Mouse (Mus musculus) intestine, embryonic 15.5 days (tissue): ENCODE measurements around the gene Uspl1. TPM values are rescaled to one million over a fixed set of nuclear protein-coding genes. Genes with fewer than 3 reads are reported as not detected.

ENCODE experiments used
- ATAC-seq: fragments of 200-750 bp; cut with Nextera tagmentation; 2 replicates; pipeline ENCODE4 v1.8.0; 2017; ENCODE audit warnings: moderate TSS enrichment, moderate library complexity
- H3K27ac ChIP-seq: fragments of 300-500 bp; sonication (generic); 2 replicates; pipeline ENCODE4 v1.5.1; 2015; ENCODE audit warnings: mild to moderate bottlenecking, inconsistent platforms
- H3K27me3 ChIP-seq: fragments of 300-500 bp; sonication (generic); replicated peaks from 2 replicates; pipeline ENCODE4 v1.6.1; 2015; ENCODE audit warnings: inconsistent platforms
- H3K36me3 ChIP-seq: fragments of 300-500 bp; sonication (generic); 2 replicates; pipeline ENCODE4 v1.6.1; 2015; ENCODE audit warnings: inconsistent platforms
- H3K4me1 ChIP-seq: fragments of 300-500 bp; sonication (generic); replicated peaks from 2 replicates; pipeline ENCODE4 v1.6.1; 2015; ENCODE audit warnings: inconsistent platforms
- H3K4me2 ChIP-seq: fragments of 300-500 bp; sonication (generic); replicated peaks from 2 replicates; pipeline ENCODE4 v1.6.1; 2015; ENCODE audit warnings: mild to moderate bottlenecking, inconsistent platforms
- H3K4me3 ChIP-seq: fragments of 300-500 bp; sonication (generic); replicated peaks from 2 replicates; pipeline ENCODE4 v1.5.1; 2015; ENCODE audit warnings: inconsistent platforms
- H3K9ac ChIP-seq: fragments of 300-500 bp; sonication (generic); 2 replicates; pipeline ENCODE4 v1.6.1; 2015; ENCODE audit warnings: inconsistent platforms
- H3K9me3 ChIP-seq: fragments of 300-500 bp; sonication (generic); 2 replicates; pipeline ENCODE4 v1.6.1; 2016; ENCODE audit warnings: inconsistent platforms
- WGBS: fragments of 180-500 bp; shearing (Covaris S2); methylation state at CpG from one replicate; pipeline ENCODE4 v1.1.7; 2015; 5-methylcytosine and 5-hydroxymethylcytosine counted together
- polyA plus RNA-seq: library from polyadenylated mRNA; unstranded; fragments of >200 nt; fragmentation: Nextera tagmentation; extraction: Ambion mirVana; gene quantifications from 2 replicates; pipeline ENCODE4 v1.2.1, GENCODE M21; 2015

Gene Uspl1
- polyA plus RNA-seq, 1 experiment from 2014 or later: 37.1 TPM

- no peak for ATAC-seq
- Histone ChIP-seq H3K4me1 (peaks cover 8% of the 10 kb centered on the region), H3K9me3 (no peaks in the 10 kb centered on the region), H3K27me3 (no peaks in the 10 kb centered on the region), H3K4me2 (no peak overlapping the region), H3K36me3 (peaks cover 5% of the 10 kb centered on the region; the same call in 1 of the 2 replicates), H3K4me3 (no peak overlapping the region), H3K9ac (no peak overlapping the region), H3K27ac (no peak overlapping the region)
- 86% methylated on average over 4 of the region's 4 CpGs for WGBS
These were observed 37.2 kb downstream of the Uspl1 start for GRCm38 (mm10) chr5:149221355-149221754.

GRCm38 (mm10) chr5:149224666-149225065 lies 40.5 kb downstream of the Uspl1 start:
- H3K4me2 ChIP-seq: peak overlapping the region; percentile 14; the same call in 1 of the 2 replicates
- H3K9ac ChIP-seq: no peak overlapping the region
- no peaks in the 10 kb centered on the region for H3K27me3 ChIP-seq
- ATAC-seq: no peak
- H3K27ac ChIP-seq: no peak overlapping the region
- H3K36me3 ChIP-seq: no peaks in the 10 kb centered on the region
- WGBS: 11% methylated on average over 7 of the region's 7 CpGs
- no peaks in the 10 kb centered on the region for H3K9me3 ChIP-seq
- H3K4me3 ChIP-seq: no peak overlapping the region
- peaks cover 8% of the 10 kb centered on the region for H3K4me1 ChIP-seq

- Histone ChIP-seq H3K4me1 (peaks cover 8% of the 10 kb centered on the region), H3K4me3 (peak overlapping the region; percentile 46), H3K27ac (peak overlapping the region; percentile 86), H3K4me2 (peak overlapping the region; percentile 57), H3K36me3 (no peaks in the 10 kb centered on the region), H3K9ac (peak overlapping the region; percentile 36), H3K27me3 (no peaks in the 10 kb centered on the region), H3K9me3 (no peaks in the 10 kb centered on the region)
- WGBS: 3% methylated on average over 55 of the region's 55 CpGs
- peak; percentile 100 for ATAC-seq
These were observed 44.8 kb downstream of the Uspl1 start for GRCm38 (mm10) chr5:149228700-149229618.

GRCm38 (mm10) chr5:149229619-149230339 lies 45.6 kb downstream of the Uspl1 start:
- Histone ChIP-seq H3K27ac (peak overlapping the region; percentile 86), H3K9me3 (no peaks in the 10 kb centered on the region), H3K27me3 (no peaks in the 10 kb centered on the region), H3K36me3 (no peaks in the 10 kb centered on the region), H3K9ac (peak overlapping the region; percentile 36), H3K4me2 (peak overlapping the region; percentile 57), H3K4me1 (no peaks in the 10 kb centered on the region), H3K4me3 (peak overlapping the region; percentile 46)
- 73% methylated on average over 18 of the region's 18 CpGs for WGBS
- no peak for ATAC-seq

- Histone ChIP-seq H3K9me3 (no peaks in the 10 kb centered on the region), H3K4me1 (0 out of 2 replicates have a peak, but pooled peaks cover 6% of the 10 kb centered on the region), H3K27me3 (no peaks in the 10 kb centered on the region), H3K36me3 (no peaks in the 10 kb centered on the region), H3K4me3 (no peak overlapping the region), H3K27ac (no peak overlapping the region), H3K9ac (no peak overlapping the region), H3K4me2 (no peak overlapping the region)
- ATAC-seq: no peak
- WGBS: 82% methylated on average over 7 of the region's 7 CpGs
These were observed 50.9 kb downstream of the Uspl1 start for GRCm38 (mm10) chr5:149235002-149235401.

GRCm38 (mm10) chr5:149237221-149237950 lies 53.2 kb downstream of the Uspl1 start:
- ATAC-seq: no peak
- H3K27ac ChIP-seq: no peak overlapping the region
- 79% methylated on average over 24 of the region's 24 CpGs for WGBS
- no peak overlapping the region for H3K9ac ChIP-seq
- no peaks in the 10 kb centered on the region for H3K36me3 ChIP-seq
- 0 out of 2 replicates have a peak, but pooled peaks cover 6% of the 10 kb centered on the region for H3K4me1 ChIP-seq
- H3K4me2 ChIP-seq: no peak overlapping the region
- H3K27me3 ChIP-seq: no peaks in the 10 kb centered on the region
- no peak overlapping the region for H3K4me3 ChIP-seq
- H3K9me3 ChIP-seq: no peaks in the 10 kb centered on the region

GRCm38 (mm10) chr5:149242467-149242866 lies 58.3 kb downstream of the Uspl1 start:
- Histone ChIP-seq H3K4me2 (no peak overlapping the region), H3K27me3 (no peaks in the 10 kb centered on the region), H3K27ac (no peak overlapping the region), H3K36me3 (no peaks in the 10 kb centered on the region), H3K4me1 (peaks cover 16% of the 10 kb centered on the region), H3K9ac (no peak overlapping the region), H3K4me3 (no peak overlapping the region), H3K9me3 (no peaks in the 10 kb centered on the region)
- ATAC-seq: no peak
- 92% methylated on average over 5 of the region's 5 CpGs for WGBS

- Histone ChIP-seq H3K4me2 (no peak overlapping the region), H3K9me3 (no peaks in the 10 kb centered on the region), H3K4me1 (peaks cover 18% of the 10 kb centered on the region), H3K9ac (no peak overlapping the region), H3K36me3 (no peaks in the 10 kb centered on the region), H3K27me3 (no peaks in the 10 kb centered on the region), H3K27ac (no peak overlapping the region), H3K4me3 (no peak overlapping the region)
- ATAC-seq: no peak
- WGBS: 49% methylated on average over 5 of the region's 5 CpGs
These were observed 58.9 kb downstream of the Uspl1 start for GRCm38 (mm10) chr5:149243053-149243452.

GRCm38 (mm10) chr5:149245391-149245964 lies 61.3 kb downstream of the Uspl1 start:
- peak overlapping the region; percentile 26 for H3K4me3 ChIP-seq
- H3K27me3 ChIP-seq: no peaks in the 10 kb centered on the region
- 24% methylated on average over 9 of the region's 9 CpGs for WGBS
- peak overlapping the region; percentile 78 for H3K4me2 ChIP-seq
- peak; percentile 30; the same call in 1 of the 2 replicates for ATAC-seq
- peak overlapping the region; percentile 26; the same call in 1 of the 2 replicates for H3K9ac ChIP-seq
- H3K4me1 ChIP-seq: peaks cover 18% of the 10 kb centered on the region
- no peaks in the 10 kb centered on the region for H3K9me3 ChIP-seq
- H3K36me3 ChIP-seq: no peaks in the 10 kb centered on the region
- H3K27ac ChIP-seq: peak overlapping the region; percentile 44; the same call in 1 of the 2 replicates

- no peaks in the 10 kb centered on the region for H3K27me3 ChIP-seq
- peak overlapping the region; percentile 26; the same call in 1 of the 2 replicates for H3K9ac ChIP-seq
- H3K36me3 ChIP-seq: no peaks in the 10 kb centered on the region
- peak; percentile 91 for ATAC-seq
- peak overlapping the region; percentile 78 for H3K4me2 ChIP-seq
- H3K4me3 ChIP-seq: peak overlapping the region; percentile 26
- peak overlapping the region; percentile 44; the same call in 1 of the 2 replicates for H3K27ac ChIP-seq
- WGBS: 9% methylated on average over 16 of the region's 16 CpGs
- no peaks in the 10 kb centered on the region for H3K9me3 ChIP-seq
- H3K4me1 ChIP-seq: peaks cover 18% of the 10 kb centered on the region
These were observed 61.9 kb downstream of the Uspl1 start for GRCm38 (mm10) chr5:149245965-149246470.
